Mouse (Mus musculus) heart, embryonic 15.5 days (tissue): ENCODE measurements around the gene Gm28539. TPM values are rescaled to one million over a fixed set of nuclear protein-coding genes. Genes with fewer than 3 reads are reported as not detected.
"Not testable (repeated sequence)": the region's sequence is repeated elsewhere in the genome, so short reads cannot be mapped to it uniquely, and the experiment has no call there.

ENCODE experiments used
- ATAC-seq: fragments of 200-750 bp; cut with Nextera tagmentation; replicated peaks from 2 replicates; pipeline ENCODE4 v1.8.0; 2017; ENCODE audit warnings: low read depth, moderate TSS enrichment; ENCODE audit not compliant: insufficient number of reproducible peaks, insufficient read depth, low FRiP score
- H3K27ac ChIP-seq: fragments of 300-500 bp; sonication (generic); 2 replicates; pipeline ENCODE4 v1.5.1; 2015; ENCODE audit warnings: mild to moderate bottlenecking, inconsistent platforms
- H3K27me3 ChIP-seq: fragments of 300-500 bp; sonication (generic); 2 replicates; pipeline ENCODE4 v1.6.1; 2015; ENCODE audit warnings: inconsistent platforms
- H3K36me3 ChIP-seq: fragments of 300-500 bp; sonication (generic); 2 replicates; pipeline ENCODE4 v1.6.1; 2015; ENCODE audit warnings: mild to moderate bottlenecking, inconsistent platforms
- H3K4me1 ChIP-seq: fragments of 300-500 bp; sonication (generic); replicated peaks from 2 replicates; pipeline ENCODE4 v1.6.1; 2015; ENCODE audit warnings: inconsistent platforms
- H3K4me2 ChIP-seq: fragments of 300-500 bp; sonication (generic); 2 replicates; pipeline ENCODE4 v1.6.1; 2015; ENCODE audit warnings: inconsistent platforms, mild to moderate bottlenecking, moderate library complexity
- H3K4me3 ChIP-seq: fragments of 300-500 bp; sonication (generic); 2 replicates; pipeline ENCODE4 v1.5.1; 2015; ENCODE audit warnings: mild to moderate bottlenecking, inconsistent platforms
- H3K9ac ChIP-seq: fragments of 300-500 bp; sonication (generic); 2 replicates; pipeline ENCODE4 v1.6.1; 2015; ENCODE audit warnings: mild to moderate bottlenecking, inconsistent platforms
- H3K9me3 ChIP-seq: fragments of 300-500 bp; sonication (generic); replicated peaks from 2 replicates; pipeline ENCODE4 v1.6.1; 2016; ENCODE audit warnings: inconsistent platforms
- WGBS: fragments of 180-500 bp; shearing (Covaris S2); methylation state at CpG from one replicate; pipeline ENCODE4 v1.1.7; 2015; ENCODE audit warnings: mixed read lengths; 5-methylcytosine and 5-hydroxymethylcytosine counted together
- polyA plus RNA-seq: library from polyadenylated mRNA; unstranded; fragments of >200 nt; fragmentation: Nextera tagmentation; extraction: Ambion mirVana; gene quantifications from 2 replicates; pipeline ENCODE4 v1.2.1, GENCODE M21; 2015

The Gm28539 gene
- polyA plus RNA-seq, 1 experiment from 2014 or later: not detected

- Histone ChIP-seq H3K27me3 (no peaks in the 10 kb centered on the region), H3K9me3 (no peaks in the 10 kb centered on the region), H3K9ac (peak within 1 kb of the TSS; percentile 83), H3K27ac (peak within 1 kb of the TSS; percentile 84), H3K4me3 (peak within 1 kb of the TSS; percentile 79), H3K4me2 (peak within 1 kb of the TSS; percentile 91), H3K4me1 (peaks cover 20% of the 10 kb centered on the region), H3K36me3 (peaks cover 34% of the 10 kb centered on the region)
- under 1% methylated on average over 42 of the region's 42 CpGs for WGBS
- ATAC-seq: peak; percentile 94
Measured at GRCm38 (mm10) chr16:18811468-18812384, 24.7 kb upstream of the Gm28539 start, which contains the start of the genes Ufd1 and Cdc45. Ufd1 (plus strand) TSS chr16:18811779. Cdc45 (minus strand) TSS chr16:18811987.

- peak overlapping the region; percentile 83 for H3K9ac ChIP-seq
- peak overlapping the region; percentile 91 for H3K4me2 ChIP-seq
- no peaks in the 10 kb centered on the region for H3K27me3 ChIP-seq
- peak overlapping the region; percentile 84 for H3K27ac ChIP-seq
- H3K4me1 ChIP-seq: peaks cover 20% of the 10 kb centered on the region
- H3K4me3 ChIP-seq: peak overlapping the region; percentile 79
- H3K9me3 ChIP-seq: no peaks in the 10 kb centered on the region
- WGBS: 1% methylated on average over 31 of the region's 31 CpGs
- peaks cover 33% of the 10 kb centered on the region for H3K36me3 ChIP-seq
- ATAC-seq: peak; percentile 14; the same call in 1 of the 2 replicates
Measured at GRCm38 (mm10) chr16:18812385-18812910, 23.9 kb upstream of the Gm28539 start.

DNA sequence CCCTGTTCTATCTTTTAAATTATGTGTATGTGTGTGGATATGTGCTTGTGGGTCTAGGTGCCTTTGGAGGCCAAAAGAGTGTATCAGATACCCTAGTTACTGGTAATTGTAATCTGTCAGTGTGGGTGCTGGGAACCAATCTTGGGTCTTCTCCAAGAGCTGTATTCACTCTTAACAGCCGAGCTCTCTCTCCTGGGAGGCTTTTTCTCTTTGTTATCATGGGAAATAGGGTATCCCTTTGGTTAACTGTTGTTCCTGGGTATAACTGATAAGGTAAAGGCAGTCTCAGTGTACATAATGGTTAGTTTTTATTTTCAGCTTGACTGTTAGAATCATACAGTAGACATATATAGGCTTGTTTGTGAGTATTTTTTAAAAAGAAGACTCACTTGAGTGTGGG is 14.0 kb upstream of the Gm28539 start:
- WGBS: 76% methylated on average over 1 of the region's 1 CpGs
- Histone ChIP-seq H3K4me1 (no peaks in the 10 kb centered on the region), H3K4me3 (no peak overlapping the region), H3K36me3 (peaks cover 94% of the 10 kb centered on the region), H3K27ac (no peak overlapping the region), H3K9me3 (no peaks in the 10 kb centered on the region), H3K4me2 (no peak overlapping the region), H3K9ac (no peak overlapping the region), H3K27me3 (no peaks in the 10 kb centered on the region)
- ATAC-seq: no peak

DNA sequence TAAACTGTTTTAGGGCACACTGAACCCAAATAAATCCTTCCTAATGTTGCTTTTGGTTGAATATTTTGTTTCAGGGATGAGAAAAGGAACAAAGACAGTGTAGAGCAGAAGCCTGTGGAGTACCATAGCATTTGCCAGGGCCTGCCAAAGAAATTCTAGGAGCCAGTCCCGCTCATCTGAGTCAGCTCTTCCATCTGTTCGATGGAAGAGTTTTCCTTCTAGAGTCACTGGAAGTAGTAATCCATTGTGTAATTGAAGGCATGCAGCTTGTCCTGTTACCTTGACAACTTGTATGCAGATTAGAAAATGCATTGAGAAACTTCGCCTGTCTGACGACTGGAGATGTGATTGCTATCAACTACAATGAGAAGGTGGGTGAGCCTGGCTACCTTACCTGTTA is 13.5 kb upstream of the Gm28539 start:
- no peak overlapping the region for H3K4me2 ChIP-seq
- H3K27ac ChIP-seq: no peak overlapping the region
- H3K36me3 ChIP-seq: peaks cover 94% of the 10 kb centered on the region
- H3K9me3 ChIP-seq: no peaks in the 10 kb centered on the region
- no peak overlapping the region for H3K9ac ChIP-seq
- no peak overlapping the region for H3K4me3 ChIP-seq
- H3K4me1 ChIP-seq: no peaks in the 10 kb centered on the region
- H3K27me3 ChIP-seq: no peaks in the 10 kb centered on the region
- WGBS: 89% methylated on average over 4 of the region's 4 CpGs
- no peak for ATAC-seq

DNA sequence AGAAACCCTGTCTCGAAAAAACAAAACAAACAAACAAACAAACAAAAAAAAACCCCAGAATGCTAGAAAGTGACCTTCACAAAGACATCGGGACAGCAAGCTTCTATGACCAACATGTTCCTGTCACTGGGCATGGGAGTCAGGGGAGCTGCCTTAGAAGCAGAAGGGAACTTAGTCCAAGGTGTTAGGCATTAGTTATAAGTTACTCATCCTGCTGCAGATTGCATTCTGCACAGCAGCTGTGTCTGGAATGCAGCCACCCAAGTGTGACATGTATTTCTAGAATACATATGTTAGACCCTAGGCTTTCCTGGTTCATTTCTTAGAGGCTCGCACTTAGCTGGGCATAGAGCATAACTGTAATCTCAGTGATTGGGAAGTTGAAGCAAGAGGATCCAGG is 7.8 kb upstream of the Gm28539 start:
- no peak for ATAC-seq
- H3K27ac ChIP-seq: no peak overlapping the region
- no peaks in the 10 kb centered on the region for H3K4me1 ChIP-seq
- peaks cover 78% of the 10 kb centered on the region for H3K36me3 ChIP-seq
- 93% methylated on average over 3 of the region's 3 CpGs for WGBS
- H3K27me3 ChIP-seq: no peaks in the 10 kb centered on the region
- no peak overlapping the region for H3K9ac ChIP-seq
- H3K4me3 ChIP-seq: no peak overlapping the region
- no peak overlapping the region for H3K4me2 ChIP-seq
- no peaks in the 10 kb centered on the region for H3K9me3 ChIP-seq

DNA sequence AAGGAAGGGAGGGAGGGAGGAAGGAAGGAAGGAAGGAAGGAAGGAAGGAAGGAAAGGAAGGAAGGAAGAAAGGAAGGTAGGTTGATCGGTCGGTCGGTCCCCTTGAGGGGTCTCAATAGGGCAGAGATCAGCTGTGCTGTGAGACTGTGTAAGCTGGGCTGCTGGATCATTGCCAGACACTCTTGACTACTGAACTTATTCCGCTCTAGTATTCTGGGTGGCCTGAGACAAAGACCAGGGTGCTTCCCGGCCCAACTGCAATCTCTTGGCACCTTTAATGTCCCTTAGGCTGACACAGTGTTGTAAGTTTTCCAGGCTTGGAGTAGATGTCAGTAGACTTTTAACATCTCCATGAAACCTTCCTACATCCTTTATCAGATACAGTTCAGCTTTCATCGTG is 7.3 kb upstream of the Gm28539 start:
- 67% methylated on average over 6 of the region's 6 CpGs for WGBS
- Histone ChIP-seq H3K4me1 (no peaks in the 10 kb centered on the region), H3K4me3 (no peak overlapping the region), H3K4me2 (no peak overlapping the region), H3K9ac (no peak overlapping the region), H3K27me3 (no peaks in the 10 kb centered on the region), H3K27ac (no peak overlapping the region), H3K36me3 (peaks cover 78% of the 10 kb centered on the region), H3K9me3 (no peaks in the 10 kb centered on the region)
- ATAC-seq: no peak

DNA sequence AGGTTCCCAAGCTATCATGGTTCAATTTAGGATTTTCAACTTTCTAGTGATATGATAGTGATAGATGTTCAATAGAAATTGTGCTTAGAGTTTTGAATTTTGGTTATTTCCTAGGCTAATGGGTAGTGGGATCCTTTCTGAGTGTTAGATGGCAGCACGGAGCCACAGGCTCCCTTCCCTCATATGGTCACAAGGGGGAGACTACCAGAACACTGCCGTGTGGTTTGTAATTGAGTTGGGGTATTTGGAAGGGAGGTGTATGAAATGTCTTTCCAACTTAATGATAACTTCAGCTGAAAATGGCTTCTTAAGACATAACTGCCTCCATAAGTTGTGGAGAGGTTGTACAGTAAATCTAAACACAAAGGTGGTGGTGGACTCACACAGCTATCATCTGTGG is 2.9 kb upstream of the Gm28539 start:
- no peak for ATAC-seq

DNA sequence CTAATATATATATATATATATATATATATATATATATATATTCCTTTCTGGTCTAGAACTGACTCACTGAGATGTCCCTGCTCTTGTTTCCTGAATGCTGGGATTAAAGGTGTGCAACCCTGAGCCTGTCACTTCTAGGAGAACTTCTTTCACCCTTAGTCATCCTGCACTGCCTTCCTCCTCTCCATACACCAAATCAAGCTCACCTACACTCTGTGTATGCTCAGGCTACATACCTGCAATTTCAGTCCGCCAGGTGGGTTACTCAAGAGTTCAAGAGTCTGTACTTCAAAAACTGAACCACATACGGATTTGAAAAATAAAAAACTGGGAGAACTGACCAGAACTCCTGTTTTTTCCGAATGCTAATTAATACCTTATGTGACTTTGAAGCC is 314 bp upstream of the Gm28539 start:
- Histone ChIP-seq H3K9me3 (no peaks in the 10 kb centered on the region), H3K4me2 (peak overlapping the region; percentile 60), H3K36me3 (peaks cover 35% of the 10 kb centered on the region), H3K4me3 (peak overlapping the region; percentile 81), H3K27ac (no peak overlapping the region), H3K4me1 (0 out of 2 replicates have a peak, but pooled peaks cover 3% of the 10 kb centered on the region), H3K9ac (peak overlapping the region; percentile 89; the same call in 1 of the 2 replicates), H3K27me3 (no peaks in the 10 kb centered on the region)
- 27% methylated on average over 3 of the region's 3 CpGs for WGBS
- peak; percentile 10; the same call in 1 of the 2 replicates for ATAC-seq

More for the DNA sequence above, 2.9 kb upstream of the Gm28539 start:
- Histone ChIP-seq H3K9me3 (no peaks in the 10 kb centered on the region), H3K27ac (no peak overlapping the region), H3K36me3 (peaks cover 43% of the 10 kb centered on the region), H3K4me3 (no peak overlapping the region), H3K4me2 (no peak overlapping the region), H3K9ac (no peak overlapping the region), H3K4me1 (0 out of 2 replicates have a peak, but pooled peaks cover 3% of the 10 kb centered on the region), H3K27me3 (no peaks in the 10 kb centered on the region)
- WGBS: 67% methylated on average over 2 of the region's 2 CpGs

DNA sequence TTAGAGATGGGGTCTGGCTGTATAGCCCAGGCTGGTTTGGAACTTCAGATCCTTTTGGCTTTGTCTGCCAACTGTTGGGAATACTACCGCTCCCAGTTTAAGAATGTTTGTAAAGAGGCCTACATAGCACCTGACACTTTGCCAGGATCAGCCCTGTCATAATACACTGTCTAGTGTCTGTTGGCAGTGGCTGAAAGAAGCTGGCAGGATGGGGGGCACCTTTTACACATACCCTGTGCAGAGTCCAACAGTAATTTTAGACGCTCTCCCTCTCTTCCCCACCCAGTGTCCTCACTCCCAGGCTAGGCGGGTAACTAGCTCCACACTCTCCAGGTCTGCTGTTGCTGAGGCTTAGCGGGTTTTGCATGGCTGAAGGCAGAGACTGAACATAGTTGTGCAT is 2.0 kb downstream of the Gm28539 start:
- Histone ChIP-seq H3K9me3 (no peaks in the 10 kb centered on the region), H3K4me3 (no peak overlapping the region), H3K27ac (no peak overlapping the region), H3K36me3 (peaks cover 18% of the 10 kb centered on the region; the same call in 1 of the 2 replicates), H3K4me2 (no peak overlapping the region), H3K4me1 (0 out of 2 replicates have a peak, but pooled peaks cover 3% of the 10 kb centered on the region), H3K27me3 (no peaks in the 10 kb centered on the region), H3K9ac (no peak overlapping the region)
- 88% methylated on average over 4 of the region's 4 CpGs for WGBS
- no peak for ATAC-seq

GRCm38 (mm10) chr16:18846301-18846820 is 10.0 kb downstream of the Gm28539 start:
- Histone ChIP-seq H3K9ac (no peak overlapping the region), H3K4me2 (no peak overlapping the region), H3K4me3 (no peak overlapping the region), H3K9me3 (no peaks in the 10 kb centered on the region; the same call in 1 of the 2 replicates), H3K27ac (no peak overlapping the region), H3K36me3 (no peaks in the 10 kb centered on the region), H3K4me1 (no peaks in the 10 kb centered on the region), H3K27me3 (no peaks in the 10 kb centered on the region)
- no peak for ATAC-seq
- WGBS: 82% methylated on average over 15 of the region's 15 CpGs

GRCm38 (mm10) chr16:18849521-18850190 is 13.3 kb downstream of the Gm28539 start:
- H3K27me3 ChIP-seq, ATAC-seq, H3K27ac ChIP-seq, H3K9ac ChIP-seq, H3K9me3 ChIP-seq, H3K4me1 ChIP-seq, H3K4me3 ChIP-seq, H3K4me2 ChIP-seq, H3K36me3 ChIP-seq: not testable (repeated sequence)
- 90% methylated on average over 16 of the region's 17 CpGs for WGBS
